Mouse (Mus musculus) erythroblast, adult 5-6 weeks (primary cell): ENCODE data around the gene Fads6. TPM values are rescaled to one million over a fixed set of nuclear protein-coding genes. Genes with fewer than 3 reads are reported as not detected.
A peak's percentile ranks its signal among the peaks of the same experiment; 100 is the strongest.

ENCODE experiments used
- ATAC-seq: replicated peaks from 2 replicates; pipeline ENCODE4 v1.8.0; 2016; ENCODE audit warnings: moderate number of reproducible peaks, mild to moderate bottlenecking, moderate TSS enrichment, inconsistent platforms; ENCODE audit not compliant: poor library complexity, low FRiP score, severe bottlenecking
- total RNA-seq, 2 experiments: library from RNA; stranded (forward) in 1 of 2; stranded (reverse) in 1 of 2; fragments of 150-400 nt in 1 of 2; fragments of 200-764, 138-1000 nt in 1 of 2; gene quantifications; 2 replicates each; pipeline versions ENCODE4 v1.2.3 to v1.2.4; 2015 to 2017; ENCODE audit warnings: low replicate concordance in 2 of 2

The Fads6 gene
- total RNA-seq, 2 experiments from 2014 or later, result 0.26 TPM; not detected in 1

- ATAC-seq, result no peak
Observed at GRCm38 (mm10) chr11:115278176-115278575, 19.3 kb downstream of the Fads6 start.

- ATAC-seq, result no peak
Observed at GRCm38 (mm10) chr11:115277604-115277975, 19.9 kb downstream of the Fads6 start.

DNA sequence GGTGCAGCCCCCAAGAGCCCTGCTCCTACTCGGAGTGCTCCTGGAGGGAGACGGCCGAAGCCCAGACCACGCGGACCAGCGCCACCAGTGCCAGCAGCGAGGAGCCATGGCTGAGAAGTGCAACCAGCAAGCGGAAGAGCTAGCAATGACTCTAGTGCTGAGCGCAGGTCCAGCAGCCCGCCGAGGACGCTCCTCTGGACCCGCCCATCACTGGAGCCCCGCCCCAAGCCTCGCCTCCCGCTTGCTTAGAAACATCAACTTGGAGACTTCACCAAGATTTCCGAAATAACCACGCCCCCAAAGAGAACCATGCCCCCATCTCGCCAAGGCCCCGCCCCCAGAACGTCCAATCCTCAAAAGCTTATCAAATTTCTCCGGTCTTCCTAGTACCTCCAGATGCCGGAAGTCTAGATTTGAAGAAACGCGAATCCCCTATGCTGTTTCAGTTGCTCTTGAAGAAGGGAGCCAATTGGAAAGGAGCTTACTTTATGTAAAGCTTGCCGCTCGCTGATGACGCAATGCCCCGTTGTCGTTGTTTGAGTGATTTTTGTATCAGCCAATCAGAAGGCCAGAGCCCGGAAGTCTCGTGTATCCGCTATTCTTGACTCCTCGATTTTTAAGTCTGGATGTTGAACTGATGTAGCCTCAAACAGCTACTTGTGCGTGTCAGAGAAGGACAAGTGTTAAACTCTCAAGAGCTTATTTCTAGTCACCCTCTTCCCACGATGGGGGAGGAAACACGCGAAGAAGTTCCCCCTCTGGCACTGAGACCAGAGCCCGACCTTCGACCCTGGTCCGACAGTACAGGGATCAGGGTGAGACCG lies 20.5 kb downstream of the Fads6 start, which contains the start of gene Fdxr:
TSS of gene Fdxr (minus strand) at position 271 of the 824 bp plus-strand sequence.
- ATAC-seq, result peak; percentile 92

GRCm38 (mm10) chr11:115275954-115276353 lies 21.5 kb downstream of the Fads6 start:
- ATAC-seq, result no peak

DNA sequence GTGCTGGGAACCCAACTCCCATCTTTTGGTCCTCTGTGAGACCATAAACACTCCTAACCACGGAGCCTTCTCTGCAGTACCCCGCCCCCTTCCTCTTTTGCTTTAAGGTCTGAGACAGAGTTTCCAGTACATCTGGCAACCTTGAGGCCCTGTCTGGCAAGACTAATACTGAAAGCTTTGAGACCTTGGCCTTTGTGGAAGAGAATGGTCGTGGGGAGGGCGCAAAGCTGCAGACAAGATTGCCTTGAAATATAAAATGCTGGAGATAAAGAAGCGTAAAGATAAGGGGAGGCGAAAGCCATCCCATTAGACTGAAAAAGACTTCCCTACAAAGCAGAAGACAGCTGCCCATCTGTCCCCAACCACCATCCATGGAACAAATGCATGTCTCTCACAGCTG lies 22.0 kb downstream of the Fads6 start:
- ATAC-seq, result no peak

- ATAC-seq, result no peak
Observed at GRCm38 (mm10) chr11:115274771-115275170, 22.7 kb downstream of the Fads6 start.

DNA sequence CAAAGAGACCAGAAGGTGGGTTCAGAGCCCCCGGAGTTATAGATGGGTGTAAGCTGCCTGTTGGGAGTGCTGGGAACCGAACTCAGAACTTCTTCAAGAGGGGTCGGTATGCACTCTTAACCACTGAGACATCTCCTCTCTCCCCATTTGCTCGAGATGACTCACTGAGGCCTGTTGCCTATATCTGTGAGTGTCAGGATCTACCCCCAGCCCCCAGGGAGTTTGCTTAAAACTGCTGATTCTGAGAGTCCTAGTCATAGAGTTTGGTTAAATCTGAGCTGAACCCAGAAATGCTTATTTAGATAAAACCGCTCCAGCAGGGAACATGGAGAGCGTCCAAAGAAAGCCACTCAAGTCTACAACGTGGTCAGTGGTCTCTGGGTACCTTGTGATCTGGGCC lies 23.3 kb downstream of the Fads6 start:
- ATAC-seq, result no peak

- ATAC-seq, result no peak
Observed at GRCm38 (mm10) chr11:115273735-115274134, 23.7 kb downstream of the Fads6 start.

DNA sequence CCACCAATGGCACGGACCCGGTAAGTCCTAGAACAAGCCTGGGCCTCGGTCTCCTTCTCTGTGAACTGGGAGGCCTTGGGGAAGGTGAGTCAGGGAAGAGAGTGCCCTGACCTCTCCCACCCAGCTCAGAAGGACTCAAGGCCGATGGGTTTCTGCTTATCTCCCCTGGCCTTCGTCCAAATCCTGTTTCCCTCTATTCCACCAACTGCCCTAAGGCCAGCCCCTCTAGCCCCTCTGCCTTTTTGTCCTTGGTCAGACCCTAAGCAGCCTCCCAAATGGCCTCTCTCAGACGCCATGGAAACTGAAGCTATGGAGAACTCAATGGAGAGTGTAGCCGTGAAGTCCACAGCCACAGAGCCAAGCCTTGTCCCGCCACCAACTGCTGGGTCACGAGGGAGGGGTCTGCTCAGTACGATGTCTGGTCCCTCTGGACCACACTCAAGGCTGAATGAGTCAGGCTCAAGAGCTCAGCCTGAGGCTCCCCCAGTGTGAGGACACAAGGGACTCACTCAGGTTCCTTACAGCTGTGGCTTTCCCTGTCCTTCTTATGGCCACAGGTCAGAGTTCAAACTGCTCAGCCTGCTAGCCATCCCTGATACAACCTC lies 24.5 kb downstream of the Fads6 start:
- ATAC-seq, result no peak

GRCm38 (mm10) chr11:115271481-115271880 lies 26.0 kb downstream of the Fads6 start:
- no peak for ATAC-seq

DNA sequence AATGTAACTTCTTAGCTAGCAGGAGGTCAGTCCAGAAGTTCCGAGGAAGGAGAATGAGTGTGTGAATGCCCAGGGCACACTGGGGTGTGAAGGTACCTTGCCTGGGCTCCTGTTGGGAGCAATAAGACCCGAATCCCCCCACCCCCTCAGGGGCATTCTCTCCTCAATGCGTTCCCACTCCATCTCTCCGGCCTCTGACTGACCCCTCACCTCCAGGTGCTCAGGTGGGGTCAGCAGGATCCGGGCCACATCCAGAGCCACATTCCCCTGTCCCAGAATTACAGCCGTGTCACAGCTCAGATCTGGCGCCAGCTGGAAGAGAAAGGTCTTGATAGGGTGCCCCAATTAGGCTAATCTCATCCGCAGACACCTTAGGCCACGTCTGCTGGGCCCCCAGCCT lies 26.4 kb downstream of the Fads6 start:
- no peak for ATAC-seq

- peak; percentile 55 for ATAC-seq
Observed at GRCm38 (mm10) chr11:115270148-115270861, 27.2 kb downstream of the Fads6 start.

- no peak for ATAC-seq
Observed at GRCm38 (mm10) chr11:115269330-115270066, 28.0 kb downstream of the Fads6 start.

DNA sequence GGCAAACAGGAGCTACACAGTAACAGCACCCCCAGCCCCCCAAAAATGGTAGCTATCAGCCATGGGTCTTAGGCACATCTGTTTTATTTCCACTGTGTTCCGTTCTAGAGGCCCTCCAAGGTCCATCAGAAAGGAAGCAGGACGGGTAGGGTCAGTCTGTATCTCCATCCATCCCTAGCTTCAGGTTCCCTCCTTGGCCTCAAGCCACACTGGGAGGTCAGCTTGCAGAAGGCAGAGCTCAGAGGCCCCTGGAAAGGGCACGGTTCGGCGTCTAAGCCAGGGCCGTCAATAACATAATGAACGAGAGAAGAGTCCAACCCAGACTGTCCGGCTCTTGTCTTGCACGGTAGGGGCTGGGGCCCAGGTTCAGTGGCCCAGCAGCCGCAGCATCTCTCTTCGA lies 29.5 kb downstream of the Fads6 start:
- ATAC-seq, result no peak

DNA sequence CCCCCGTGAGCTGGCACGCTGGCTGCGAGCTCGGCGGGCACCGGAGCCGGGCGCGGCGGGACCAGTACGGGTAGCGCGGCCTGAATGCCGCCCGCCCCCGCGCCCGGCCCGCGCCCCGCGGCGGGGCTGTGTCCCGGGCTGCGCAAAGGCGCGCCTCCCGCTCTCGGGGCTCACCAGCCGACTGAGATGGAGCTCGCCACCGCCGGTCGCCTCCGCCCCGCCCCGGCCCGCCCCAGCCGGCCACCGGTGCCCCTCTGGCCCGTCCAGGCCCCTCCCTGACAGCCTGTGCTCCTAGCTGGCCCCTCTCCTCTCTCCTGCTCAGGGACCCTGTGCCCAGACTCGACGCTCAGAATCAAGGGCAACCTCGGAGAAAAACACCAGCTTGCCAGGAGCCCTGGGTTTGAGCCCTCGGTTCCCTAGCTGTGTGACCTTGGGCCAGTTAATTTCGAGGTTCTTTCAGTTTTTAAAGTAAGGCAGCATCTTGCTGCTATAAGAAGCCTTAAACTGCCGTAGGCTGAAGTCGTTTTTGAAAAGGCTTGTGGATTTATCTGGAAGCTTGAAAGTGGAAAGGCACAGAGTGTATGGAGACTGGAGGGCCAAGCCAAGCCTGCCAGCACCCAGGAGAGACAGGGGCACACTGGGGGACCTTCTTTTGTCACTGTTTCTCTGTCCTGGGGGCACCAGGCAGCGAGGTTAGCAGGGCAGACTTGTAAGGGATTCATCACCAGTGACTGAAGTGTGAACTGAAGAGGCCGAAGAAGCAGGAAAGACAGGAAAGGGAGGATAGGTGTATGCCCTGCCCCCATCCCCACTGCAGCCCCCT lies 30.2 kb downstream of the Fads6 start, which contains the start of gene Grin2c:
TSS of gene Grin2c (minus strand) at position 183 of the 823 bp plus-strand sequence.
- no peak for ATAC-seq

- ATAC-seq, result no peak
Observed at GRCm38 (mm10) chr11:115266400-115266778, 31.1 kb downstream of the Fads6 start.

- ATAC-seq, result no peak
Observed at GRCm38 (mm10) chr11:115265771-115266399, 31.6 kb downstream of the Fads6 start.

DNA sequence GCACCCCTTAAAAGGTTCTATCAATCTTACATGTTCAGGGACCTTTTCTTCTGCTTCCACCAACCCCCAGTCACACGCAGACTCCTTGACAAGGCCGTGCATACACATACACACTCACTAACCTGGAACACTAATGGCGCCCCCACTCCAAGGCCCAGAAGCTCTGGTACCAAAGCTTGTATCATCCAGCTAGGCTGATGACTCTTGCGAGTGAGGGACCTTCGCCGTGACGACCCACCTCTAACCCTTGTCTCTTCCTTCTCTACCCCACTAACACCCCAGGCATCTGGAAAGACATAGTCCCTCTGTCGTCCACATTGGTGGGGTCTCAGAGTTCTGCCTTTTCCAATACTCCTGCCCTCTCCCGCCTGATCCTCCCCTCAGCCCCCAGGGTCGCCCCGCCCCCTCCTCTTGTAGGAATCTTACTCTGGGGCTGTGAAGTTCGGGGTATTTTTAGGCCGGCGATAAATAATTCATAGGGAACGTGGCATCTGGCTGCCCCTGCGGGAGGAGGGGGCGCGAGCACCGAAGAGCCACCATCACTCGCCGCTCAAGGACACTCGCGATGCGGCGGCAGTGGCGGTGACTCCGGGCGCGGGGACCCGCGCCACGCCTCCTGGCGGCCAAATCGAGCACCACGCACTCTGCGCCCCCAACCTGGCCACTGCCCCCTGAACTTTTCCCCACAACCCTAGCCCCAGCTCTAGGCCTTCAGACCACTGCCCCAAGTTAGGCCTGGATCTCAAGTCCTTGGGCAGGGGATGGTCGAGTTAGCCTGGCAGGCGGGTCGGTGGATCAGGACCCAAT lies 32.4 kb downstream of the Fads6 start:
- no peak for ATAC-seq
